Mouse (Mus musculus) ovary, postnatal 10 days (tissue): ENCODE measurements around the gene Stx8.

ENCODE experiments used
- DNase-seq: peaks from one replicate; pipeline ENCODE4 v3.0.0; 2022; ENCODE audit warnings: low spot score

The Stx8 gene

GRCm38 (mm10) chr11:68200500-68200899 lies 234.5 kb downstream of the Stx8 start:
- DNase-seq: no peak

GRCm38 (mm10) chr11:68201063-68201462 lies 235.1 kb downstream of the Stx8 start:
- DNase-seq: no peak

GRCm38 (mm10) chr11:68201811-68202459 lies 235.9 kb downstream of the Stx8 start:
- DNase-seq: no peak

GRCm38 (mm10) chr11:68202561-68202960 lies 236.6 kb downstream of the Stx8 start:
- no peak for DNase-seq

GRCm38 (mm10) chr11:68203658-68204315 lies 237.8 kb downstream of the Stx8 start:
- DNase-seq: no peak

- DNase-seq: no peak
These were observed 238.4 kb downstream of the Stx8 start for GRCm38 (mm10) chr11:68204407-68204806.

- no peak for DNase-seq
These were observed 239.7 kb downstream of the Stx8 start for GRCm38 (mm10) chr11:68205572-68206229.

GRCm38 (mm10) chr11:68208023-68208422 lies 242.0 kb downstream of the Stx8 start:
- no peak for DNase-seq

GRCm38 (mm10) chr11:68208582-68208981 lies 242.6 kb downstream of the Stx8 start:
- DNase-seq: no peak

- no peak for DNase-seq
These were observed 243.5 kb downstream of the Stx8 start for GRCm38 (mm10) chr11:68209506-68209905.

GRCm38 (mm10) chr11:68210714-68211113 lies 244.7 kb downstream of the Stx8 start:
- DNase-seq: no peak

GRCm38 (mm10) chr11:68211924-68212578 lies 246.1 kb downstream of the Stx8 start:
- DNase-seq: no peak

GRCm38 (mm10) chr11:68213896-68214295 lies 247.9 kb downstream of the Stx8 start:
- DNase-seq: no peak

- DNase-seq: no peak
These were observed 248.7 kb downstream of the Stx8 start for GRCm38 (mm10) chr11:68214496-68215205.

- no peak for DNase-seq
These were observed 249.4 kb downstream of the Stx8 start for GRCm38 (mm10) chr11:68215206-68215912.

GRCm38 (mm10) chr11:68216041-68216440 lies 250.0 kb downstream of the Stx8 start:
- no peak for DNase-seq

- no peak for DNase-seq
These were observed 254.7 kb downstream of the Stx8 start for GRCm38 (mm10) chr11:68220733-68221132.

- DNase-seq: no peak
These were observed 256.2 kb downstream of the Stx8 start for GRCm38 (mm10) chr11:68222209-68222608.

- no peak for DNase-seq
These were observed 257.1 kb downstream of the Stx8 start for GRCm38 (mm10) chr11:68223143-68223542.

GRCm38 (mm10) chr11:68226654-68227057 lies 260.7 kb downstream of the Stx8 start:
- DNase-seq: no peak

GRCm38 (mm10) chr11:68227837-68228236 lies 261.8 kb downstream of the Stx8 start:
- no peak for DNase-seq
